Mouse (Mus musculus): ENCODE measurements around the gene Rrp12. TPM values are rescaled to one million over a fixed set of nuclear protein-coding genes. Genes with fewer than 3 reads are reported as not detected.
"Not testable (repeated sequence)": the region's sequence is repeated elsewhere in the genome, so short reads cannot be mapped to it uniquely, and the experiment has no call there.

The Rrp12 gene
- polyA plus RNA-seq, 1 experiment from 2014 or later, result 13.7 TPM

- H3K27me3 ChIP-seq (replicated peaks); H3K27ac ChIP-seq; H3K9ac ChIP-seq; ATAC-seq (ENCODE audit: insufficient read depth, low FRiP score, low read depth); H3K9me3 ChIP-seq; H3K4me3 ChIP-seq (replicated peaks): not testable (repeated sequence)
- Histone ChIP-seq H3K4me1 (peaks cover 14% of the 10 kb centered on the region), H3K36me3 (peaks cover 29% of the 10 kb centered on the region), H3K4me2 (peak overlapping the region; percentile 82; the same call in 1 of the 2 replicates)
Observed at GRCm38 (mm10) chr19:41914592-41914882, 18.6 kb upstream of the Rrp12 start.

GRCm38 (mm10) chr19:41913774-41914591, 18.0 kb upstream of the Rrp12 start:
- peak overlapping the region; percentile 13; the same call in 1 of the 2 replicates for H3K9ac ChIP-seq
- 41% methylated on average over 6 of the region's 6 CpGs for WGBS
- H3K27me3 ChIP-seq (replicated peaks), result no peaks in the 10 kb centered on the region
- H3K4me2 ChIP-seq, result peak overlapping the region; percentile 82
- H3K4me1 ChIP-seq, result peaks cover 14% of the 10 kb centered on the region
- H3K36me3 ChIP-seq, result peaks cover 24% of the 10 kb centered on the region
- peak overlapping the region; percentile 96 for H3K4me3 ChIP-seq (replicated peaks)
- H3K27ac ChIP-seq, result no peak overlapping the region
- H3K9me3 ChIP-seq, result no peaks in the 10 kb centered on the region
- no peak for ATAC-seq (ENCODE audit: insufficient read depth, low FRiP score, low read depth)

- Histone ChIP-seq H3K4me3 (replicated peaks) (peak overlapping the region; percentile 96), H3K4me1 (peaks cover 20% of the 10 kb centered on the region), H3K9me3 (no peaks in the 10 kb centered on the region), H3K4me2 (peak overlapping the region; percentile 82), H3K9ac (peak overlapping the region; percentile 92), H3K36me3 (peaks cover 18% of the 10 kb centered on the region), H3K27ac (peak overlapping the region; percentile 93), H3K27me3 (replicated peaks) (no peaks in the 10 kb centered on the region)
- WGBS, result 1% methylated on average over 53 of the region's 53 CpGs
- peak; percentile 24 for ATAC-seq (ENCODE audit: insufficient read depth, low FRiP score, low read depth)
Observed at GRCm38 (mm10) chr19:41912121-41913080, 16.4 kb upstream of the Rrp12 start.

GRCm38 (mm10) chr19:41911178-41912073, 15.5 kb upstream of the Rrp12 start, which contains the start of gene Pgam1:
Gene Pgam1 (plus strand): TSS chr19:41911923.
- H3K9me3 ChIP-seq, result no peaks in the 10 kb centered on the region
- H3K27me3 ChIP-seq (replicated peaks), result no peaks in the 10 kb centered on the region
- H3K27ac ChIP-seq, result peak within 1 kb of the TSS; percentile 96
- ATAC-seq (ENCODE audit: insufficient read depth, low FRiP score, low read depth), result peak; percentile 96
- H3K4me3 ChIP-seq (replicated peaks), result peak within 1 kb of the TSS; percentile 96
- H3K4me1 ChIP-seq, result peaks cover 27% of the 10 kb centered on the region
- WGBS, result 5% methylated on average over 54 of the region's 54 CpGs
- peaks cover 9% of the 10 kb centered on the region; the same call in 1 of the 2 replicates for H3K36me3 ChIP-seq
- H3K9ac ChIP-seq, result peak within 1 kb of the TSS; percentile 92
- peak within 1 kb of the TSS; percentile 82 for H3K4me2 ChIP-seq

- Histone ChIP-seq H3K27me3 (replicated peaks) (no peaks in the 10 kb centered on the region), H3K9me3 (no peaks in the 10 kb centered on the region), H3K4me2 (no peak overlapping the region), H3K4me1 (peaks cover 27% of the 10 kb centered on the region), H3K27ac (no peak overlapping the region), H3K36me3 (peaks cover 5% of the 10 kb centered on the region; the same call in 1 of the 2 replicates), H3K9ac (no peak overlapping the region), H3K4me3 (replicated peaks) (no peak overlapping the region)
- no peak for ATAC-seq (ENCODE audit: insufficient read depth, low FRiP score, low read depth)
- 84% methylated on average over 2 of the region's 2 CpGs for WGBS
Observed at GRCm38 (mm10) chr19:41910396-41910795, 14.4 kb upstream of the Rrp12 start.

GRCm38 (mm10) chr19:41908736-41909135, 12.8 kb upstream of the Rrp12 start:
- Histone ChIP-seq H3K4me3 (replicated peaks) (no peak overlapping the region), H3K36me3 (no peaks in the 10 kb centered on the region), H3K27me3 (replicated peaks) (no peaks in the 10 kb centered on the region), H3K9me3 (no peaks in the 10 kb centered on the region), H3K9ac (no peak overlapping the region), H3K27ac (no peak overlapping the region), H3K4me2 (no peak overlapping the region), H3K4me1 (peaks cover 21% of the 10 kb centered on the region)
- 90% methylated on average over 3 of the region's 3 CpGs for WGBS
- ATAC-seq (ENCODE audit: insufficient read depth, low FRiP score, low read depth), result no peak

- Histone ChIP-seq H3K9ac (no peak overlapping the region), H3K27me3 (replicated peaks) (no peaks in the 10 kb centered on the region), H3K36me3 (no peaks in the 10 kb centered on the region), H3K9me3 (no peaks in the 10 kb centered on the region), H3K4me3 (replicated peaks) (no peak overlapping the region), H3K4me1 (peaks cover 14% of the 10 kb centered on the region), H3K27ac (peak overlapping the region; percentile 54), H3K4me2 (peak overlapping the region; percentile 16; the same call in 1 of the 2 replicates)
- no peak for ATAC-seq (ENCODE audit: insufficient read depth, low FRiP score, low read depth)
- WGBS, result 33% methylated on average over 8 of the region's 8 CpGs
Observed at GRCm38 (mm10) chr19:41907079-41907760, 11.2 kb upstream of the Rrp12 start.

- Histone ChIP-seq H3K9ac (no peak overlapping the region), H3K4me3 (replicated peaks) (no peak overlapping the region), H3K27ac (peak overlapping the region; percentile 54), H3K27me3 (replicated peaks) (no peaks in the 10 kb centered on the region), H3K4me1 (peaks cover 14% of the 10 kb centered on the region), H3K36me3 (no peaks in the 10 kb centered on the region), H3K9me3 (no peaks in the 10 kb centered on the region), H3K4me2 (no peak overlapping the region)
- peak; percentile 16; the same call in 1 of the 2 replicates for ATAC-seq (ENCODE audit: insufficient read depth, low FRiP score, low read depth)
- WGBS, result 51% methylated on average over 6 of the region's 6 CpGs
Observed at GRCm38 (mm10) chr19:41906311-41907078, 10.5 kb upstream of the Rrp12 start.

GRCm38 (mm10) chr19:41905246-41905645, 9.3 kb upstream of the Rrp12 start:
- H3K27ac ChIP-seq, result no peak overlapping the region
- no peak overlapping the region for H3K4me2 ChIP-seq
- no peak for ATAC-seq (ENCODE audit: insufficient read depth, low FRiP score, low read depth)
- H3K36me3 ChIP-seq, result no peaks in the 10 kb centered on the region
- H3K4me1 ChIP-seq, result peaks cover 14% of the 10 kb centered on the region
- H3K9ac ChIP-seq, result no peak overlapping the region
- H3K27me3 ChIP-seq (replicated peaks), result no peaks in the 10 kb centered on the region
- H3K4me3 ChIP-seq (replicated peaks), result no peak overlapping the region
- 84% methylated on average over 2 of the region's 2 CpGs for WGBS
- H3K9me3 ChIP-seq, result no peaks in the 10 kb centered on the region

- Histone ChIP-seq H3K4me2 (no peak overlapping the region), H3K4me1 (peaks cover 12% of the 10 kb centered on the region), H3K36me3 (no peaks in the 10 kb centered on the region), H3K9ac (no peak overlapping the region), H3K27ac (no peak overlapping the region), H3K27me3 (replicated peaks) (no peaks in the 10 kb centered on the region), H3K9me3 (no peaks in the 10 kb centered on the region), H3K4me3 (replicated peaks) (no peak overlapping the region)
- no peak for ATAC-seq (ENCODE audit: insufficient read depth, low FRiP score, low read depth)
- WGBS, result 80% methylated on average over 10 of the region's 10 CpGs
Observed at GRCm38 (mm10) chr19:41902848-41903593, 7.0 kb upstream of the Rrp12 start.

All from stomach, embryonic 15.5 days (tissue).